36 mouse cellular contexts compared by ENCODE assay signal in genomic region chr13:73996456-73996855, GRCm38 (mm10). TPM values are rescaled to one million over a fixed set of nuclear protein-coding genes. Genes with fewer than 3 reads are reported as not detected.
"Had no signal": no experiment of that assay in that cellular context is flagged by ENCODE, and none has a peak within 500 bp of the region (broad histone marks: within the 10 kb centered on the region; RNA-seq: fewer than 3 reads in every experiment).

No protein-coding gene starts in this region.

- H3K36me3 ChIP-seq: embryonic facial prominence, embryonic 10.5 days; embryonic facial prominence, embryonic 12.5 days; embryonic facial prominence, embryonic 13.5 days; embryonic facial prominence, embryonic 15.5 days; forebrain, embryonic 10.5 days; forebrain, embryonic 15.5 days had no signal

- DNase-seq: cerebellum, adult 8-10 months; cerebellum, adult 9-10 months; cerebellum, adult 9-11 months; cerebellum, postnatal 10 days; cerebellum, postnatal 14 days; cerebellum, postnatal 25 days; cerebellum, postnatal 36 days; embryo, embryonic 11 days; forebrain, postnatal 0 days; gastrocnemius, adult 2 months; gastrocnemius, postnatal 10 days; gastrocnemius, postnatal 14 days; gastrocnemius, postnatal 25 days; gastrocnemius, postnatal 36 days; heart, adult 18-20 months; heart, adult 2 months had no signal

- H3K9me3 ChIP-seq: embryonic facial prominence, embryonic 10.5 days; embryonic facial prominence, embryonic 12.5 days; embryonic facial prominence, embryonic 13.5 days; embryonic facial prominence, embryonic 15.5 days; forebrain, embryonic 10.5 days; forebrain, embryonic 13.5 days; forebrain, embryonic 15.5 days had no signal

- H3K4me2 ChIP-seq: embryonic facial prominence, embryonic 12.5 days; embryonic facial prominence, embryonic 13.5 days; embryonic facial prominence, embryonic 15.5 days; forebrain, embryonic 13.5 days; forebrain, embryonic 15.5 days had no signal

- H3K4me3 ChIP-seq: embryonic facial prominence, embryonic 10.5 days; embryonic facial prominence, embryonic 12.5 days; embryonic facial prominence, embryonic 13.5 days; embryonic facial prominence, embryonic 15.5 days; erythroblast, embryonic 14.5 days; forebrain, embryonic 10.5 days; forebrain, embryonic 13.5 days; forebrain, embryonic 15.5 days; gastrocnemius, adult 2 months; heart, adult 2 months had no signal

- ATAC-seq: forebrain, embryonic 13.5 days; forebrain, embryonic 14.5 days; forebrain, embryonic 15.5 days; forebrain, embryonic 16.5 days; forebrain, postnatal 0 days had no signal

- H3K27ac ChIP-seq: embryonic facial prominence, embryonic 10.5 days; embryonic facial prominence, embryonic 12.5 days; embryonic facial prominence, embryonic 13.5 days; embryonic facial prominence, embryonic 15.5 days; forebrain, embryonic 10.5 days; forebrain, embryonic 13.5 days; forebrain, embryonic 15.5 days; gastrocnemius, adult 2 months; heart, adult 2 months had no signal

- H3K27me3 ChIP-seq: embryonic facial prominence, embryonic 12.5 days; embryonic facial prominence, embryonic 13.5 days; embryonic facial prominence, embryonic 15.5 days; forebrain, embryonic 13.5 days; forebrain, embryonic 15.5 days had no signal

- H3K9ac ChIP-seq: embryonic facial prominence, embryonic 12.5 days; embryonic facial prominence, embryonic 13.5 days; embryonic facial prominence, embryonic 15.5 days; forebrain, embryonic 13.5 days; forebrain, embryonic 15.5 days; forebrain, postnatal 0 days had no signal

- H3K4me1 ChIP-seq: embryonic facial prominence, embryonic 10.5 days; embryonic facial prominence, embryonic 12.5 days; embryonic facial prominence, embryonic 13.5 days; embryonic facial prominence, embryonic 15.5 days; forebrain, embryonic 10.5 days; forebrain, embryonic 13.5 days; forebrain, embryonic 15.5 days had no signal

RNA-seq across cellular contexts. Expression of gene Tppp, which starts 12.8 kb away (rescaled TPM):
- total RNA-seq: common myeloid progenitor, adult 5-6 weeks had no signal
- polyA plus RNA-seq: erythroblast, embryonic 14.5 days had no signal

RNA-seq across cellular contexts. Expression of gene Zdhhc11, which starts 32.8 kb away (rescaled TPM):
- total RNA-seq: common myeloid progenitor, adult 5-6 weeks; forebrain, postnatal 0 days; gastrocnemius, adult 18-20 months; gastrocnemius, adult 2 months; gastrocnemius, adult 8-10 months; gastrocnemius, postnatal 10 days; gastrocnemius, postnatal 14 days; gastrocnemius, postnatal 25 days; gastrocnemius, postnatal 36 days; gastrocnemius, postnatal 4 days; heart, adult 18-20 months; heart, adult 2 months; heart, adult 8-10 months had no signal
- polyA plus RNA-seq: cortical plate, adult 2 months; embryonic facial prominence, embryonic 10.5 days; embryonic facial prominence, embryonic 11.5 days; embryonic facial prominence, embryonic 12.5 days; embryonic facial prominence, embryonic 13.5 days; embryonic facial prominence, embryonic 14.5 days; embryonic facial prominence, embryonic 15.5 days; erythroblast, embryonic 14.5 days; forebrain, embryonic 10.5 days; forebrain, embryonic 11.5 days; forebrain, embryonic 13.5 days; forebrain, embryonic 14.5 days; forebrain, embryonic 15.5 days; forebrain, embryonic 16.5 days; forebrain, postnatal 0 days; frontal cortex, adult 2 months; heart, adult 2 months had no signal
